Mouse (Mus musculus): Measurements from ENCODE around the gene Dlx1.

- TF ChIP-seq CTCF (IDR thresholded peaks at IDR 0.05; ENCODE audit: low read depth, low read length) (no peak), GATA1 (IDR thresholded peaks at IDR 0.05; ENCODE audit: borderline replicate concordance, low read length) (no peak), POLR2AphosphoS5 (IDR thresholded peaks at IDR 0.05; ENCODE audit: insufficient replicate concordance, low read depth, low read length) (no peak), TAL1 (conservative IDR thresholded peaks at IDR 0.05; ENCODE audit: low read depth, low read length) (no peak), GATA2 (IDR thresholded peaks at IDR 0.05; ENCODE audit: borderline replicate concordance, low read depth, low read length) (no peak)
These were observed 6.5 kb downstream of the Dlx1 start for GRCm38 (mm10) chr2:71534242-71535052.
